Mouse (Mus musculus): Measurements from ENCODE around the gene Scube1.

- TF ChIP-seq USF1 (IDR thresholded peaks at IDR 0.05; ENCODE audit: low read depth): no peak
- TF ChIP-seq MYOD1 (IDR thresholded peaks at IDR 0.05; ENCODE audit: control insufficient read depth, insufficient read length, low read depth): no peak
- TF ChIP-seq CTCF (IDR thresholded peaks at IDR 0.05; ENCODE audit: control insufficient read depth, insufficient read depth, insufficient read length): no peak
- TF ChIP-seq MAX (IDR thresholded peaks at IDR 0.05): no peak
- TF ChIP-seq FOSL1 (IDR thresholded peaks at IDR 0.05; ENCODE audit: insufficient read depth, low read length, poor library complexity, severe bottlenecking): no peak
Observed at GRCm38 (mm10) chr15:83740676-83741422, 16.0 kb upstream of the Scube1 start.
